Mouse (Mus musculus) ZHBTc4 (cell line): Measurements from ENCODE around the gene Dgat2.

Experiments
- DNase-seq: peaks from one replicate; pipeline ENCODE4 v3.0.0-alpha.2; 2011; ENCODE audit warnings: low read depth, low spot score

The Dgat2 gene

GRCm38 (mm10) chr7:99140511-99140910 is 42.0 kb downstream of the Dgat2 start:
- peak; percentile 33 for DNase-seq

DNA sequence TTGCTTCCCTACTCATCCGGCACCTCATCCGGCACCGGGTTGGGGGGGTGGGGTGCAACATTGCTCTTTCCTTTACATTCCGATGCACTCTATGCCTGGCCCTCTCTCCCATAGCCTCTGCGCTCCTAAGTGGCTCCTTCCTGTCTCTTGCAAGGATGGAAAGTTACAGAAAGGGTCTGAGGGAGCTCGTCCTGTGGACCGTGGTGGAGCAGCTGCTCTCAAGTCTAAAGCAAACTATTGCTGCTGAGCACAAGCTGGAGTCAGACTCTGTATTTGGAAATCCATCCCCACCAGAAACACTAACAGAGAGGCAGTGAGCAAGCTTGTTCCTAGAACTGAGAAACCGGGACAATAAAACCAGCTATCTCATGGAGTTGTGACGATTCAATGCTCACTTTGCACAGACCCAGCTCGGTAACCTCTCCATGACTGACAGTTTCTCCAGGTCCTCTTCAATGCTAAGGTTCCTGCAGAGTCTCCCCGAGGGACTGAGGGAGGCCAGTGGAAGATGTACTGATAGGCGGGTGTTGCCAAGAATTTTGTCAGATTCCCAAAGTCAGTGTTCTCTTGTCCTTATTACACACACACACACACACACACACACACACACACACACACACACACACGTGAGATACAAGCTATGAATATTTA is 42.6 kb downstream of the Dgat2 start:
- peak; percentile 60 for DNase-seq

DNA sequence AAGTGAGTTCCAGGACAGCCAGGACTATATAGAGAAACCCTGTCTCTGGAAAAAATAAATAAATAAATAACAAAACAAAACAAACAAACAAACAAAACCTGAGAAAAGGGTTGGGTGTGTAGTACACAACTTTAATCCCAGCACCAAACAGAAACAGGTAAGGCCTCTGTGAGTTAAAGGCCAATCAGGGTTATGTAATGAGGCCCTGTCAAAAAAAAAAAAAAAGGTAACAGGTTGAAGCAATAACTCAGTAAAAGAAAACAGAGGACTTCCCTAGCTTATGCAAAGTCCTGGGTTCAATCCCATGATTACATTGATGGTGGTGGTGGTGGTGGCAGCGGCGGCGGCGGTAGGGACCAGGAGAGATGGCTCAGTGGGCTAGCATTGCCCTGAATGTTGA is 45.0 kb downstream of the Dgat2 start:
- no peak for DNase-seq

DNA sequence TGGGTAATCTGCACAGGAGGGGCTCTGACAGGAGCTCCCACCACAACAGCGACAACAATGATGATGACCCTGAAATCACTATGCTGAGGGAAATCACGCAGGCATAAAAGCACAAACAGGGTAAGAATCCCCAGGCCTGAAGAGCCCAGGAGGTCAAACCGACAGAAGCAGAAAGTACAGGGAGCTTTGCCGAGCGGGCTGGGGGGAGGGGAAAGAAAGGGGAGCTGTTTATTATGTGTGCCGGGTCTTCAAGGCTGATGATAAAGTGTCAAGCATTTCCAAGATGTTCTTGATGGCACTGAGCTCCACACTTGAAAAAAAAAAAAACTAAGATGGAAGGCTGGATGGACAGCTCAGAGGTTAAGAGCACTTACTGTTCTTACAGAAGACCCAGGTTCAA is 45.7 kb downstream of the Dgat2 start:
- DNase-seq, result no peak

DNA sequence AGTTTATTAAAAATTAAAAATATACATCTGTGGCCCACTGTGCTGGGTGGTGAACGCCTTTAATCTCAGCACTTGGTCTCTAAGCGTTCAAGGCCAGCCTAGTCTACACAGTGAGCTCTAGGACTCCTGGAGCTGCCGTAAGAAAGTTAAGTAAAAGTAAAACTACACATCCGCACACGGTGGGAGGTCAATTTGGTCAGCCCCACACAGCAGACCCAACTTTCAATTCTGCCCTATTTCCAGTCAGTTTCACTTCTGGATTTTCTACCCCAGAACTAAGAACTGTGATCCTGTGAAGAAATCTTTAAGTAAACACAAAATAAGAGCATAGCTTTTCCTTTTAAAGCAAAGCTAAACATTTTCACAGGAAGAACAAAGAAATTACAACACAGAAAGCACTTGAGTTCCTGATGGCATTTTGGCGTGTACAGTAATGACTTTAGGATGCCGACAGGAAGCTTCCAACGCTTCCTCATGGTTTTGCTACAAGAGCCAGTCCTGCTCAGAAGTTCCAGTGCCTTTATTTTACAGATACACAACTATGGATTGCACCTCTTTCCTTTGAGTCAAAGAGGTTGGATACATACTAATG is 48.6 kb downstream of the Dgat2 start:
- DNase-seq, result no peak

DNA sequence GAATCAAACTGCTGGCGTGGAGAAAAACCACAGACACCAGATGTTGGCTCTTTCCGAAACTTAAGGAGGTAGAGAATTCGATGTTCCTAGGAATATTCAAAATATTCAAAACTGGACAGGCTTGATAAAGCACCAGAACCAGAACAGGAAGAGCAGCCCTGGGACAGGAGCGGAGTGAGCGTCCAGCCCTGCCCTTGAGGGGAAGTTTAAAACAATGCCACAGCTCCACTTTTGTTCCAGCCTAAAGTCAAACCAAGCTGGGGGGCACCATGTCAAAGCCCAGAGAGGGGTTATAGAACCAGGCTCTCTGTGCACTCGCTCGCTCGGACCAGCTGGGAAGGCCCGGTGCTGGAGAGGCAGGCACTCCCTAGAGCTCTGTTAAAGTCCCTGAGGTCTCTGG is 49.9 kb downstream of the Dgat2 start:
- DNase-seq, result no peak

DNA sequence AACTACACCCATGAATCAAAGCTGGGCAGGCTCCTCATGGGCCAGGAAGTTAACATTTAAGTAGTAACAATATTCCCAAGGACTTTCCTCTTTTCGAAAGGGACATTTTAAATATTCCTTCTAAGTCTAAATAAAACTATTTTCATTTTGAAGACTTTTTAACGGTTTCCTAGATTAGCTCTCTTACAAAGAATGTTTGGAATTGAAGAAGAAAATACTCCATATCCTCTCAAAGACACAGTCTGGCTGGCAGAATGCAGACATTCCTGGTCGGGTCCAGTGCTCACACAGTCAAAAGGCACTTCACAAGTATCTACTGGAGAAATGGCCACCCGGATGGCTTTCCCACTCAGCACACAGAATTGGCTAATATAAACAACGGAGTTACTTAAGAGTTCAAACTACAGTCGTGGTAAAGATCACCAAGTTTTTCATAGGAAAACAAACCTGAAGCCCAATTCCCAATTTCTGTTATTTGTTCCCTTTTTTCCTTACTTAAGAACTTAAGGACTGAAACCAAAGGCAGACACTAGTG is 50.6 kb downstream of the Dgat2 start:
- no peak for DNase-seq

DNA sequence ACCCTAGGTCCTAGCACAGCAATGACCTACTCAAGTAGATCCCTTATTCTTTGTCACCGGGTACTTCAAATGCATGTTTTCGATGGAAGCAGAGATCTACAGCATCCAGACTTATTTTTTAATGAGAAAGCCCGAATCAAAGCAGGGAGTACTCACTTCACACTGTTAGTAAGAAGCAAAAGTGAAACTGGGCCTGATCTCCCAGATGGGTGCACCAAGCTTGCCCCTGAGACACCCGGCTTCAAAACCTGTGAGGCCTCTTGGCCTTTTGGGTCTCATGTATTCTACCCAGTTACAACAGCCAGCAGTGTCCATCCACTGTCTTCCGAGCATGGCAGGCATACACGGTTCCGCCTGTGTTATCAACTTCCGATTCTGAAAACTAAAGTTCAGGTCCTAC is 53.6 kb downstream of the Dgat2 start:
- DNase-seq, result no peak

DNA sequence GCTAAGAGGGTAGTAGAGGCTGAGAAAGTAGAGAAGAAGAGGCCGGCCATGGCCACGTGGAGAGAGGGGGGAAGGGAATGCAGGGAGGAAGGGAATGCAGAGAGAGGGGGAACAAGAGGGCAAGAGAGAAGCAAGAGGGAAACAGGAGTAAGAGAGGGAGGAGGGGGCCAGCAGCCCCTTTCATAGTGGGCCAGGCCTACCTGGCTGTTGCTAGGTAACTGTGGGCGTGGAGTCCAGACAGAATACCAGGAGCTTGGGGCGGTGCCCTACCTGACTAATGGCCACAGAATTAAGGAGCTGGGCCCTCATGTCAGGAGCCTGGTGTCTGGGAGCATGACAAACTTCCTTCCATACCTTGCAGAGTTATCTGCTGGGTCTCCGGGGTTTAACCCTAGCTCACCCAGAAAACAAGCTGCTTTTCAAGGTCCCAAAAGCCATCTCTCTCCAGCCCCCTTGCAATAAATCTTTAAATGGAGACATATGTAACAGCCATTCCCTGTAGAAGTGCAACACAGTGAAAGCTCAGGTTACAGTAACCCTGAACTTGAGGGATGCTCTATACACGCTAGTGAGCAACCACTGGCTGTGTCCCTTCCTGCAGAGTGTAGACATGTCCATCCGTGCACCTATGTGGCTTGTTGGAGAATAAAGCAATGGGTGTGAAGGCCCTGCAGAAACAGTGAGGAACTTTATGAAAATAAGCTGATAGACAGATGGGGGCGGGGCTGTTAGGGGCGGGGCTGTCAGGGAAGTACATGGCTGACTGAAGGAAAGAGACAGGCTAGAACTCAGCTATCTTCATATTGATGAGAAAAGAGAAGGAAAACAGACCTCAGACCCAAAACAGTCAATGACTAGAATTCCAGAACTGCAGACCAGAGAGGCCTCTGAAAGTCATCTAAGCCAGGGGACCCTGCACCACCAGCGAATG is 54.2 kb downstream of the Dgat2 start:
- peak; percentile 72 for DNase-seq

GRCm38 (mm10) chr7:99126057-99126456 is 56.5 kb downstream of the Dgat2 start:
- DNase-seq, result no peak

DNA sequence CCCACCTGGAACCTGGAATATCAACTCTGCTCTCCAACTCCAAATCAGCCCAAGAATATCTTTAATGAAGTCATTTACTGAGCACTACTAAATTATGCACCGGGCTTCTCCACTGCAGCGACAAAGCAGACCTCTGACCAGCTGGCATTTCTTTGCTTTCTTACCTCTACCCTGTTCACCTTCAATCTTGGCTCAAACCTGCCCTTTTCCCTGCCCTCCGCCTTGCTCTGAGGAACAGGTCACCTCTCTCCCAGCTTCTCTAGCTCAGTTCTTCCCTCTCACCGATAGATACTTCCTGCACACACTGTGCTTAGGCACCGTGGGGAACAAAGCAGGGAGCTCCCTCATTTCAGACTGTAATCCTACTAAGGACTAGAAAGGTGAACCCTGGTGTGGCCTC is 59.9 kb downstream of the Dgat2 start:
- DNase-seq, result no peak

DNA sequence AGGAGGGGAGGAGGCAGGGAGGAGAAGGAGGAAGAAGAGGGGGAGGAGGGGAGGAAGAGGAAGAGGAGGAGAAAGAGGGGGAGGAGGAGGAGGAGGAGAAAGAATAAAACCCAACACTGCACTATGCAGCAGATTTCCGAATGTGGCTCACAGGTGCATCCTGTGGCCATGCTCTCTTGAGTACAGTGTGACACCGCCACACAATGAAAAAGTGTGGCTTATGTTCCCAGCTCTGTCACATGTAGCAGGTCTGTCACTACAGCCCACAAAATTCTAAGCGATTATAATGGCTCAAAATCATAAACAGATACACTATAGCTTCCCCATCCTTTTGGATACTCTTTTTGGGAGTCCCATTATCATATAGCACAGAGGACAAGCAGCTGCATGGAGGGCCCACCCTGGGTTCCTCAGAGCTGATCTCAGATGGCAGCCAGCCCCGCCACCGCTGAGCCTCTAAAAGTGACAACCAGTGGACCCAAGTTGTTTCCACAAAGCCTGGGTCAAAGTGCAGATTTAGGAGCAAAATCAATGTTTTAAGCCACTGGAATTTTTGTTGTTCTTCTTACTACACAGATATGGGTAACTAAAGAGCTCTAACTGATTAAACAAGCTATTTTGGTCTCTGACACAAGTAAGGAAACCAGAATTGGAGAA is 61.5 kb downstream of the Dgat2 start:
- DNase-seq, result no peak

DNA sequence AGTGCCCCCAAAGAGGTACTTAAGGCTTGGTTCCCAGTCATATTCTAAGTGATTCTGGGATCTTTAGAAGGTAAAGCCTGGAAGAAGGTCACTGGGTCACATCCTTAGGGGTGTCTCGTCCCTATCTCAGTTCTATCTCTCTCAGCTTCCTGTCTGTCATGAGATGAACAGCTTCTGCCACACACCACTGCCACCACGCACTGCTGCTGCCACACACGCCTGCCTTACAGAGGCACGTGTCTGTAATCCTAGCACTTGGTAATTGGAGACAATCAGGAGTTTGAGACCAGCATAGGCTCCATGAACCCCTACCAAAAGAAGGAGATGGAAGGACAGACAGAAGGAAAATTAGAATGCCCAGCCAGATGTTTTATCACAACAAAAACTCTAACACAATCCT is 62.4 kb downstream of the Dgat2 start:
- DNase-seq, result no peak

GRCm38 (mm10) chr7:99116781-99117180 is 65.7 kb downstream of the Dgat2 start:
- DNase-seq, result no peak

- DNase-seq, result no peak
Observed at GRCm38 (mm10) chr7:99114006-99114726, 68.4 kb downstream of the Dgat2 start.

DNA sequence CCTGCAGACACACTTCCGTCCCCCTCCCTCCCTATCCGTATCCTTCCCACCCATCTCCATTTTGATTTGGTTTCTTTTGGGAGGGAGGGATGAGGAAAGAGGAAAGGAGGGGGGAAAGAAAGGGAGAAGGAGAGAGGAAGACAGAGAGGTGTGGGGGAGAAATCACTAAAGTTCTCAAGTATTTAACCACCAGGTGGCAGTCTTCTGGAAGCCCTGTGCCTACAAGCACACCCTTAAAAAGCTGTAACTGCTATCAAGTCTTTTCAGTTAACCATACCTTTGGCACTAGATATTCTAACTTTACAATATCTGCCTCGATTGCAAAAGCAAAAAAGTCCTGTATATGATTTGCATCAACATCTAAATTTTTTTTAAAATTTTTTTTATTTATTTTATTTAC is 75.0 kb downstream of the Dgat2 start:
- peak; percentile 42 for DNase-seq

DNA sequence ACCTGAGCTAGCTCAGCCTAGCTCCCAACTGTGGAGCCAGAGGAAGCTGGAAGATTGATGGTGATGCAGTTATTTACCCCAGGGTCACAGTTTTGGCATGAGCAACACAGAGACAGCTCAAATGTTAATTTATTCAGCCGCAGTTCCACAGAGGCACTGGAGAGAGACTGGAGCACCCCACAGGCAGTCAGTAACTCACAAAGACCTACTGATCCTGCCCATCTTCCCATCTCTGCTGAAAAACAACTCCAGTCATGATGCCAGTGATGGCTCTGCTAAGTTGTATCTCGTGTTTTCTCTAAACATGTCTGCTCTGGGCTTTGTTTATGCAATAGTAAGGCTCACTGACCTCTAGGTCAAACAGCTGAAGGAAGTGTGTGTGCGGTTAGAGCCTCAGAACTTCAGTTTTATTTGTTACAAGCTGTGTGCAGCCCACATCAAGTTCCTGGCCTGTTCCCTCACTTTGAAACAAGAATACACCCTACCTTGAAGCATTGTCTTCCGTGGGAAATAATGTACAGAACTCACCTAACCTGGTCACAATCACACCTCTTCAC is 75.7 kb downstream of the Dgat2 start:
- no peak for DNase-seq
